Mouse (Mus musculus) ES-E14 (cell line): Measurements from ENCODE around the gene Elmod1.

Experiments
- HCFC1 ChIP-seq: IDR thresholded peaks from 2 replicates; pipeline ENCODE4 v1.6.1; 2012; ENCODE audit warnings: low read length, inconsistent platforms, borderline replicate concordance; ENCODE audit not compliant: insufficient read depth
- MAFK ChIP-seq: IDR thresholded peaks from 2 replicates; pipeline ENCODE4 v1.6.1; 2014; ENCODE audit warnings: mild to moderate bottlenecking, low read depth, low read length, inconsistent platforms; ENCODE audit not compliant: insufficient read depth
- ZC3H11A ChIP-seq: IDR thresholded peaks from 2 replicates; pipeline ENCODE4 v1.6.1; 2012; ENCODE audit warnings: low read depth, mild to moderate bottlenecking, inconsistent platforms, low read length, borderline replicate concordance
- ZNF384 ChIP-seq: IDR thresholded peaks from 2 replicates; pipeline ENCODE4 v1.6.1; 2012; ENCODE audit warnings: low read depth, low read length, inconsistent platforms

DNA sequence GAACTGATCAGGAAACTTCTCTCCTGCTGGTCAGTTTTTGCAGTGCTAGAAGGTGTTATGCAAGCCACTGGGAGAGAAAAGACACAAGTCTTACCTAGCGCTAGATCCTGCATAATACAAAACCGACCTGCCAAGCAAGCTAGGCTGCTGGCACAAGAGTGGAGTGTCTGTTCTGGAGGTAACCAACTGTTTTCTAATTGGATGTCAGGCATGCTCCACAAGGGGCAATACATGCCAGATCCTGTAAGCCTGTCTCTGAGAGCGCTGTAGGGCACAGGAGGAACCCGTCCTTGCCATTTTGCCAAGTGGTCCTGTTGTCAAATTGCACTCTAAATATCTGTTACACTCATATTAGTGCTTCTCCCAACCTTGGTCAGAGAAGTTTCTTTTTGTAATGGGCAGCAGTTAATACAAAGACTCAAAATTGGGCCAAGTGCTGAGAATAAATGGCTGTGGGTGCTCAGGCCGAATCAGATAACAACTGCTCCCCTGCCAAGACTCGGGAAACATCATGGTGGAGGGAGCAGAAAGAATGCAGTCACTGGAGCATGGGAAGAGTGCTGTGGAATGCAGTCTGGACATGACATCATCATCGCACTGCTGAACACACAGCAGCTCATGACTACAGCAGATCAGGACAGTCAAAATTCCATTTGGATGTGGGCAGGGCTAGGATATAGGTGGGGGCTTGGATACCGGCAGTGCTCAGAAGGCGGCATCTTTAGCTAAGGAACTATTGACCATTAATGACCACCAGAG lies 7.3 kb downstream of the Elmod1 start:
- no peak for TF ChIP-seq ZNF384
- TF ChIP-seq HCFC1 = no peak
- TF ChIP-seq ZC3H11A = no peak
- TF ChIP-seq MAFK = no peak
